Mouse (Mus musculus): Measurements from ENCODE around the gene Rpl28. TPM values are rescaled to one million over a fixed set of nuclear protein-coding genes. Genes with fewer than 3 reads are reported as not detected.
A peak's percentile ranks its signal among the peaks of the same experiment; 100 is the strongest.
"Not testable (repeated sequence)": the region's sequence is repeated elsewhere in the genome, so short reads cannot be mapped to it uniquely, and the experiment has no call there.

Rpl28 gene
- polyA plus RNA-seq, 1 experiment, result 448 TPM

GRCm38 (mm10) chr7:4783667-4784268 is 8.9 kb upstream of the Rpl28 start:
- no peak for DNase-seq (ENCODE audit: low spot score)

- DNase-seq (ENCODE audit: low spot score), result peak; percentile 79
These were observed 3.9 kb upstream of the Rpl28 start for GRCm38 (mm10) chr7:4788499-4789435.

- no peak for DNase-seq (ENCODE audit: low spot score)
These were observed 3.2 kb upstream of the Rpl28 start, which contains the start of gene Tmem238 for GRCm38 (mm10) chr7:4789436-4789935. Gene Tmem238 (minus strand): TSS chr7:4789656.

GRCm38 (mm10) chr7:4793248-4793647 is 574 bp downstream of the Rpl28 start:
- not testable (repeated sequence) for DNase-seq (ENCODE audit: low spot score)

GRCm38 (mm10) chr7:4793674-4794073 is 1.0 kb downstream of the Rpl28 start:
- DNase-seq (ENCODE audit: low spot score), result no peak

GRCm38 (mm10) chr7:4794631-4795168 is 2.0 kb downstream of the Rpl28 start:
- DNase-seq (ENCODE audit: low spot score), result no peak

- no peak for DNase-seq (ENCODE audit: low spot score)
These were observed 3.2 kb downstream of the Rpl28 start for GRCm38 (mm10) chr7:4795767-4796433.

- no peak for DNase-seq (ENCODE audit: low spot score)
These were observed 9.6 kb downstream of the Rpl28 start for GRCm38 (mm10) chr7:4802247-4802646.

- no peak for DNase-seq (ENCODE audit: low spot score)
These were observed 14.0 kb downstream of the Rpl28 start for GRCm38 (mm10) chr7:4806716-4807115.

GRCm38 (mm10) chr7:4811131-4811530 is 18.5 kb downstream of the Rpl28 start:
- not testable (repeated sequence) for DNase-seq (ENCODE audit: low spot score)

- DNase-seq (ENCODE audit: low spot score), result no peak
These were observed 19.2 kb downstream of the Rpl28 start for GRCm38 (mm10) chr7:4811842-4812302.

GRCm38 (mm10) chr7:4812303-4813104 is 19.8 kb downstream of the Rpl28 start, which contains the start of gene Ube2s:
Gene Ube2s (minus strand): TSS chr7:4812590.
- peak; percentile 97 for DNase-seq (ENCODE audit: low spot score)

- no peak for DNase-seq (ENCODE audit: low spot score)
These were observed 20.6 kb downstream of the Rpl28 start for GRCm38 (mm10) chr7:4813105-4813791.

GRCm38 (mm10) chr7:4816559-4816958 is 23.9 kb downstream of the Rpl28 start:
- no peak for DNase-seq (ENCODE audit: low spot score)

- DNase-seq (ENCODE audit: low spot score), result not testable (repeated sequence)
These were observed 28.3 kb downstream of the Rpl28 start for GRCm38 (mm10) chr7:4820925-4821324.

- DNase-seq (ENCODE audit: low spot score), result no peak
These were observed 29.0 kb downstream of the Rpl28 start for GRCm38 (mm10) chr7:4821690-4822089.

GRCm38 (mm10) chr7:4822162-4822907 is 29.7 kb downstream of the Rpl28 start:
- DNase-seq (ENCODE audit: low spot score), result no peak

- DNase-seq (ENCODE audit: low spot score), result no peak
These were observed 32.7 kb downstream of the Rpl28 start for GRCm38 (mm10) chr7:4825365-4825764.

GRCm38 (mm10) chr7:4830476-4830875 is 37.8 kb downstream of the Rpl28 start:
- DNase-seq (ENCODE audit: low spot score), result no peak
